Mouse (Mus musculus) kidney, adult 2 months (tissue): Measurements from ENCODE around the gene Slc25a44.

ENCODE experiments used
- CTCF ChIP-seq: fragments of 200-500 bp; conservative IDR thresholded peaks from 2 replicates; pipeline ENCODE4 v1.5.1; 2011; ENCODE audit warnings: low read depth, mild to moderate bottlenecking, control low read depth, low read length, moderate library complexity, mixed read lengths; ENCODE audit not compliant: insufficient read depth, insufficient read length
- POLR2A ChIP-seq: fragments of 200-500 bp; IDR thresholded peaks from one replicate; pipeline ENCODE4 v1.6.1; 2011; ENCODE audit warnings: low read depth, low read length, control low read depth

- TF ChIP-seq POLR2A (no peak), CTCF (no peak)
These were observed 21.3 kb downstream of the Slc25a44 start for GRCm38 (mm10) chr3:88403522-88404230.
